Mouse (Mus musculus) heart, postnatal 0 days (tissue): ENCODE measurements at regions not wholly inside any gene's neighbourhood (a gene's known extent, or its start where the extent isn't known, plus 50 kb on each side); places are given as distances from the start of the nearest gene placed in this dataset.
A peak's percentile ranks its signal among the peaks of the same experiment; 100 is the strongest.

Source experiments
- ATAC-seq: fragments of 200-750 bp; cut with Nextera tagmentation; 2 replicates; pipeline ENCODE4 v1.8.0; 2017; ENCODE audit warnings: low read depth, moderate number of reproducible peaks, moderate library complexity; ENCODE audit not compliant: insufficient read depth
- DNase-seq: peaks from one replicate; pipeline ENCODE4 v3.0.0-alpha.2; 2016; ENCODE audit warnings: low spot score
- H3K27ac ChIP-seq: fragments of 300-500 bp; sonication (generic); 2 replicates; pipeline ENCODE4 v1.5.1; 2014; ENCODE audit warnings: low read depth, mild to moderate bottlenecking
- H3K27me3 ChIP-seq: fragments of 300-500 bp; sonication (generic); 2 replicates; pipeline ENCODE4 v1.6.1; 2014; ENCODE audit warnings: low read length, mixed read lengths; ENCODE audit not compliant: control insufficient read depth, insufficient read depth
- H3K36me3 ChIP-seq: fragments of 300-500 bp; sonication (generic); replicated peaks from 2 replicates; pipeline ENCODE4 v1.6.1; 2014; ENCODE audit warnings: low read length, mixed read lengths; ENCODE audit not compliant: control insufficient read depth, insufficient read depth
- H3K4me1 ChIP-seq: fragments of 300-500 bp; sonication (generic); 2 replicates; pipeline ENCODE4 v1.6.1; 2014; ENCODE audit warnings: antibody characterized with exemption; ENCODE audit not compliant: control insufficient read depth, insufficient read depth
- H3K4me2 ChIP-seq: fragments of 300-500 bp; sonication (generic); 2 replicates; pipeline ENCODE4 v1.6.1; 2014; ENCODE audit warnings: low read depth, mild to moderate bottlenecking, low read length, moderate library complexity
- H3K4me3 ChIP-seq: fragments of 300-500 bp; sonication (generic); 2 replicates; pipeline ENCODE4 v1.5.1; 2014; ENCODE audit warnings: low read depth, low read length
- H3K9ac ChIP-seq: fragments of 300-500 bp; sonication (generic); replicated peaks from 2 replicates; pipeline ENCODE4 v1.6.1; 2014; ENCODE audit warnings: low read depth, low read length, mixed read lengths
- H3K9me3 ChIP-seq: fragments of 300-500 bp; sonication (generic); replicated peaks from 2 replicates; pipeline ENCODE4 v1.6.1; 2016; ENCODE audit warnings: low read length; ENCODE audit not compliant: control insufficient read depth
- CTCF ChIP-seq: IDR thresholded peaks from 2 replicates; pipeline ENCODE4 v1.5.1; 2016; ENCODE audit warnings: antibody characterized with exemption, control low read depth, low read depth
- EP300 ChIP-seq: IDR thresholded peaks from 2 replicates; pipeline ENCODE4 v1.6.1; 2016; ENCODE audit warnings: antibody characterized with exemption, low read depth
- WGBS: fragments of 180-500 bp; shearing (Covaris S2); extraction: QIAGEN DNeasy Blood & Tissue Kit; methylation state at CpG from one replicate; pipeline ENCODE4 v1.1.7; 2014; 5-methylcytosine and 5-hydroxymethylcytosine counted together

GRCm38 (mm10) chr13:7146337-7146736, 497.8 kb upstream of the Pfkp start:
- TF ChIP-seq EP300 (no peak), CTCF (no peak)
- H3K4me2 ChIP-seq, result no peak overlapping the region
- no peak overlapping the region for H3K27ac ChIP-seq
- no peaks in the 10 kb centered on the region for H3K36me3 ChIP-seq
- no peak overlapping the region for H3K9ac ChIP-seq
- 55% methylated on average over 4 of the region's 4 CpGs for WGBS
- DNase-seq, result no peak
- H3K4me3 ChIP-seq, result no peak overlapping the region
- no peak for ATAC-seq
- H3K4me1 ChIP-seq, result no peaks in the 10 kb centered on the region
- no peaks in the 10 kb centered on the region for H3K9me3 ChIP-seq
- H3K27me3 ChIP-seq, result no peaks in the 10 kb centered on the region

GRCm38 (mm10) chr13:7110572-7110971, 462.0 kb upstream of the Pfkp start:
- no peaks in the 10 kb centered on the region for H3K4me1 ChIP-seq
- no peaks in the 10 kb centered on the region for H3K36me3 ChIP-seq
- no peak overlapping the region for H3K27ac ChIP-seq
- H3K9ac ChIP-seq, result no peak overlapping the region
- WGBS, result 78% methylated on average over 4 of the region's 4 CpGs
- DNase-seq (no peak), ATAC-seq (no peak)
- no peak overlapping the region for H3K4me3 ChIP-seq
- H3K27me3 ChIP-seq, result no peaks in the 10 kb centered on the region
- no peak overlapping the region for H3K4me2 ChIP-seq
- H3K9me3 ChIP-seq, result no peaks in the 10 kb centered on the region
- TF ChIP-seq EP300 (no peak), CTCF (no peak)

GRCm38 (mm10) chr13:7103289-7103688, 454.7 kb upstream of the Pfkp start:
- ATAC-seq (no peak), DNase-seq (no peak)
- TF ChIP-seq EP300 (no peak), CTCF (no peak)
- H3K27ac ChIP-seq, result no peak overlapping the region
- H3K4me3 ChIP-seq, result no peak overlapping the region
- no peaks in the 10 kb centered on the region for H3K27me3 ChIP-seq
- WGBS, result 71% methylated on average over 4 of the region's 4 CpGs
- H3K36me3 ChIP-seq, result no peaks in the 10 kb centered on the region
- no peak overlapping the region for H3K4me2 ChIP-seq
- no peaks in the 10 kb centered on the region for H3K4me1 ChIP-seq
- H3K9ac ChIP-seq, result no peak overlapping the region
- no peaks in the 10 kb centered on the region for H3K9me3 ChIP-seq

GRCm38 (mm10) chr13:7093072-7093649, 444.6 kb upstream of the Pfkp start:
- DNase-seq, result no peak
- H3K27me3 ChIP-seq, result no peaks in the 10 kb centered on the region
- no peak overlapping the region for H3K4me3 ChIP-seq
- no peak overlapping the region for H3K27ac ChIP-seq
- ATAC-seq, result no peak
- no peak overlapping the region for H3K9ac ChIP-seq
- H3K4me1 ChIP-seq, result no peaks in the 10 kb centered on the region; the same call in 1 of the 2 replicates
- no peaks in the 10 kb centered on the region; the same call in 1 of the 2 replicates for H3K9me3 ChIP-seq
- TF ChIP-seq CTCF (no peak), EP300 (no peak)
- no peaks in the 10 kb centered on the region for H3K36me3 ChIP-seq
- H3K4me2 ChIP-seq, result 0 out of 2 replicates have a peak overlapping the region, but pooled peaks have one; percentile 16
- WGBS, result 14% methylated on average over 11 of the region's 11 CpGs

GRCm38 (mm10) chr13:7090916-7091315, 442.3 kb upstream of the Pfkp start:
- Histone ChIP-seq H3K27ac (no peak overlapping the region), H3K9me3 (no peaks in the 10 kb centered on the region; the same call in 1 of the 2 replicates), H3K4me3 (no peak overlapping the region), H3K27me3 (no peaks in the 10 kb centered on the region), H3K4me2 (no peak overlapping the region), H3K9ac (no peak overlapping the region), H3K4me1 (no peaks in the 10 kb centered on the region; the same call in 1 of the 2 replicates), H3K36me3 (no peaks in the 10 kb centered on the region)
- TF ChIP-seq CTCF (no peak), EP300 (no peak)
- WGBS, result 68% methylated on average over 2 of the region's 2 CpGs
- DNase-seq, result no peak
- ATAC-seq, result no peak

DNA sequence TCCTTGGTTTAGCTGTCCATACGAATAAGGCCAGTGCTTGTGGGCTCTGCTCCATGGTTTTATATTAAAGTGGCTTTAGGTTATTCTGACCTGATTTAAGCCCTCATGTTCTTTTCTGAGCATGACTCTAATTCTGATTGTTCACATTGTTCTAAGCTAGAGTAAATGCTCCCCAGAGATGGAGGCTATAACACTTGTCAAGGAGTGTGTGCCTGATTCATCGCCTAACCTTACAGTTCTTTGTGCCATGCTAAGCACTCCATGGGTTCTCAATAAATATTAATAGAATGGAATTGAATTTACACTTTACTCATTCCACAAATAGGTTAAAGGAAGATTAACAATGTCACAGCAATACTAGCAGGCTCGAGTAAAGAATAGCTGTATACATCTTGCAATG, 417.6 kb upstream of the Pfkp start:
- no peak overlapping the region for H3K4me2 ChIP-seq
- no peak for TF ChIP-seq EP300
- no peak for TF ChIP-seq CTCF
- no peak overlapping the region for H3K4me3 ChIP-seq
- no peaks in the 10 kb centered on the region for H3K4me1 ChIP-seq
- H3K27me3 ChIP-seq, result no peaks in the 10 kb centered on the region
- H3K9me3 ChIP-seq, result no peaks in the 10 kb centered on the region
- ATAC-seq (no peak), DNase-seq (no peak)
- H3K9ac ChIP-seq, result no peak overlapping the region
- H3K27ac ChIP-seq, result no peak overlapping the region
- 75% methylated on average over 3 of the region's 3 CpGs for WGBS
- no peaks in the 10 kb centered on the region for H3K36me3 ChIP-seq
